Mouse (Mus musculus) ES-Bruce4 (cell line): Measurements from ENCODE around the gene Taar8c. TPM values are rescaled to one million over a fixed set of nuclear protein-coding genes. Genes with fewer than 3 reads are reported as not detected.
"Not testable (repeated sequence)": the region's sequence is repeated elsewhere in the genome, so short reads cannot be mapped to it uniquely, and the experiment has no call there.

Experiments used
- H3K27ac ChIP-seq: 2 replicates; pipeline ENCODE4 v1.5.1; 2012; ENCODE audit warnings: low read length, inconsistent platforms; ENCODE audit not compliant: insufficient read depth
- H3K27me3 ChIP-seq: 2 replicates; pipeline ENCODE4 v1.6.1; 2012; ENCODE audit warnings: mild to moderate bottlenecking, low read length, inconsistent platforms; ENCODE audit not compliant: control insufficient read depth, poor library complexity, insufficient read depth, severe bottlenecking
- H3K36me3 ChIP-seq: 2 replicates; pipeline ENCODE4 v1.6.1; 2012; ENCODE audit warnings: inconsistent platforms, mild to moderate bottlenecking, low read length, moderate library complexity; ENCODE audit not compliant: control insufficient read depth, poor library complexity, insufficient read depth, severe bottlenecking
- H3K4me1 ChIP-seq: one replicate; pipeline ENCODE4 v1.8.1; 2011; ENCODE audit warnings: low read length; ENCODE audit not compliant: control insufficient read depth, insufficient read depth
- H3K4me3 ChIP-seq: 2 replicates; pipeline ENCODE4 v1.5.1; 2011; ENCODE audit warnings: low read depth, mild to moderate bottlenecking, low read length
- H3K9ac ChIP-seq: 2 replicates; pipeline ENCODE4 v1.6.1; 2012; ENCODE audit warnings: low read depth, mild to moderate bottlenecking, inconsistent platforms; ENCODE audit not compliant: poor library complexity, severe bottlenecking
- H3K9me3 ChIP-seq: replicated peaks from 2 replicates; pipeline ENCODE4 v1.6.1; 2012; ENCODE audit warnings: mild to moderate bottlenecking, low read length, inconsistent platforms; ENCODE audit not compliant: control insufficient read depth, poor library complexity, insufficient read depth, severe bottlenecking
- CTCF ChIP-seq: IDR thresholded peaks from one replicate; pipeline ENCODE4 v1.8.1; 2011; ENCODE audit warnings: low read depth, low read length
- EP300 ChIP-seq: IDR thresholded peaks from 2 replicates; pipeline ENCODE4 v1.6.1; 2011; ENCODE audit warnings: low read depth, low read length; ENCODE audit not compliant: insufficient read depth
- POLR2A ChIP-seq: IDR thresholded peaks from one replicate; pipeline ENCODE4 v1.8.1; 2011; ENCODE audit warnings: low read length; ENCODE audit not compliant: insufficient read depth
- polyA plus RNA-seq: library from polyadenylated mRNA; stranded (reverse); fragments of >200 nt; gene quantifications from 2 replicates; pipeline ENCODE4 v1.2.4, GENCODE M21; 2011; ENCODE audit warnings: low read depth; ENCODE audit not compliant: missing spikeins, insufficient read depth, insufficient read length

Gene Taar8c
- polyA plus RNA-seq: not detected in 2 replicates

GRCm38 (mm10) chr10:24101812-24102211, at the start of gene Taar8c:
Gene Taar8c (minus strand): TSS chr10:24101912.
- not testable (repeated sequence) for H3K36me3 ChIP-seq, H3K27ac ChIP-seq, H3K4me3 ChIP-seq

GRCm38 (mm10) chr10:24150086-24150485, 48.4 kb upstream of the Taar8c start:
- Histone ChIP-seq H3K4me3 (no peak overlapping the region), H3K27ac (no peak overlapping the region), H3K36me3 (no peaks in the 10 kb centered on the region), H3K9me3 (no peaks in the 10 kb centered on the region), H3K27me3 (no peaks in the 10 kb centered on the region), H3K4me1 (no peaks in the 10 kb centered on the region), H3K9ac (no peak overlapping the region)
- TF ChIP-seq EP300 (no peak), CTCF (no peak), POLR2A (no peak)

More at GRCm38 (mm10) chr10:24101812-24102211, at the start of gene Taar8c:
- not testable (repeated sequence) for H3K27me3 ChIP-seq, H3K9ac ChIP-seq, H3K4me1 ChIP-seq, H3K9me3 ChIP-seq

DNA sequence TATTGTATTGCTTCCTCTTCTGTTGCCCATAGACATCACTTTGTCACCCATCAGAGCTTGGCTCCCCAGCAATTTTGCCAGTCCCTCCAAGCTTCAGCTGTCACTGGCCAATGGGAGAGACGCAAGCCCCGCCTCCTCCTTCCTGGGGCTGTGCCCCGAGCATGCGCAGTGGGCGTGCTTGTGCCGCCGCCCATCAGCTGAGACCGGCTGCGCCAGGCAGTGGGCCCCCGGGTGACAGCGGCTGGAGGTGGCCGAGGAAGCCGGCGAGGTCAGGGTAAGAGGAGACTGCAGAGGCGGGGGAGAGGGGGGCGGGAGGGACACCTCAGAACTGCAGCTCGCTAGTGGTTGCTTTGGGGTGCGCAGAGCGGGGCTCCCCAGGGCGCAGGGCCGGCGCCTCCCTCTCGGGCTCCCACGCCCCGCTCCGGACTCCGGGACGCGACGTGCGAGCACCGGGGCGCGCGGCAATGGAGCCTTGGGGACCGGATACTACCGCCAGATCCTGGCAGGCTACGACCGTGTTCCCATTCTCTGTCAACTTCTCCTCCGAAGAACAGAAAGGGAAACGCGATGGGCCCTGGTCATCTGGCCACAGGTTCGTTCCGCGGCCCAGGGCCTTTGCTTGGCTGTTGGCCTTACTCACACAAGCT, 47.5 kb upstream of the Taar8c start, which contains the start of gene Stx7:
Gene Stx7, plus strand, starts transcription at position 168 of the 647 bp plus-strand sequence.
- TF ChIP-seq POLR2A: no peak
- TF ChIP-seq CTCF: no peak
- no peak for TF ChIP-seq EP300
- peak within 1 kb of the TSS; percentile 80 for H3K9ac ChIP-seq
- H3K27me3 ChIP-seq: no peaks in the 10 kb centered on the region
- no peaks in the 10 kb centered on the region for H3K9me3 ChIP-seq
- peak within 1 kb of the TSS; percentile 87 for H3K4me3 ChIP-seq
- no peaks in the 10 kb centered on the region for H3K36me3 ChIP-seq
- no peaks in the 10 kb centered on the region for H3K4me1 ChIP-seq
- H3K27ac ChIP-seq: no peak within 1 kb of the TSS

GRCm38 (mm10) chr10:24142735-24143134, 41.0 kb upstream of the Taar8c start:
- Histone ChIP-seq H3K4me3 (no peak overlapping the region), H3K27ac (no peak overlapping the region), H3K9me3 (no peaks in the 10 kb centered on the region), H3K9ac (no peak overlapping the region), H3K36me3 (no peaks in the 10 kb centered on the region), H3K4me1 (no peaks in the 10 kb centered on the region), H3K27me3 (no peaks in the 10 kb centered on the region)
- no peak for TF ChIP-seq POLR2A

DNA sequence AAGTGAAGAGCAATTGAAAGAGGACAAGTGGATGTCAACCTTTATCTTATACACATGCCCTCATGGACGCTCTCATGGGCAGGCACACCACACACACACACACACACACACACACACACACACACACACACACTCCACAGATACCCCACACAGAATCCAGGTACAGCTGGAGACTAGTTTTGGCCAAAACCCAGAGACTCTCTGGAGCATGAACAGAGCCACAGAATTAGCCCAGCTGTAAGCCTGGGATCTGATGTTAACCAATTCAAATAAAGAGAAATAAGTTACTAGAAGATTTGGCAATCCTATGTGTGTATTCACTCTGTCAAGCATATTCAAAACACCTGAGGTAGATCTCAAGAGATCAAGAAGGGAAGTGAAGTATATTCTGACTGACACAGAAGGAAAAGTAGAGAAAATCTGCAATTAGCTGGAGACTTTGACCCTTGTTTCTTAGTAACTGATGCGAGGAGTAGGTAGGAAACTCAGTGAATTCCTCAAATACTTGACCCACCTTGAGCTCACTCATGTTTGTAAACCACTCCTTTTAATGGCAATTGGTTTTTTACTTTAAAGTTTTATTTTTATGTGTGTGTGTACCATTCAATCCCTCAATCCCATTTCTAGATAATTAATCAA, 37.0 kb upstream of the Taar8c start:
- Histone ChIP-seq H3K4me1 (no peaks in the 10 kb centered on the region), H3K27ac (no peak overlapping the region), H3K4me3 (no peak overlapping the region), H3K27me3 (no peaks in the 10 kb centered on the region), H3K36me3 (no peaks in the 10 kb centered on the region), H3K9ac (no peak overlapping the region), H3K9me3 (no peaks in the 10 kb centered on the region)
- TF ChIP-seq EP300: no peak
- no peak for TF ChIP-seq CTCF
- TF ChIP-seq POLR2A: no peak

DNA sequence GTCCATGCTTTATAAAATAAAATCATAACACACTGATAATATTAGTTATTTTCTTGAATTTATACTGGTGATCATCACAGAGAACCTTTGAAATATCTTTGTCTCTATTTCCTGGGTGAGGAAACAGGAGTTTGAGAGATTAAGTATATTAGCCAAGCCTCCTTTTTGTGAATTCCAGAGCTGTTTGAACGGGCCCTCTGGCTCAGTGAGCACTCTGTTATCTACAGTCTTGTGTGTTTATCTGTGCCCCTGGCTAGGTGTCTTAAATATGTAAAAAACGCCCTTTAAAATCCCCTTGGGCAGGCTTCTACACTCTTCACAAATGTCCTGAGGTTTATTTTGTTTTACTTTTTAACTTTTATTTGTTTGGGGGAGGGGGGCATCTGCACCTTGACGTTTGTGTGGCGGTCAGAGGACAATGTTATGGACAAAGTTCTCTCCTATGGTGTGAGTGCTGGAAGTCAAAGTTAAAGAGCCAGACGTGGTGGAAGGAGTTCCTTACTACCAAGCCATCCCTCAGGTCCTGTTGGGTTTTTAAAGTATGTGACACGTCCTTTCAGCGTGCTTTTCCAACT, 32.4 kb upstream of the Taar8c start:
- no peaks in the 10 kb centered on the region for H3K4me1 ChIP-seq
- no peak overlapping the region for H3K9ac ChIP-seq
- no peak overlapping the region for H3K4me3 ChIP-seq
- no peak overlapping the region for H3K27ac ChIP-seq
- TF ChIP-seq POLR2A: no peak
- TF ChIP-seq CTCF: no peak
- TF ChIP-seq EP300: no peak
- H3K27me3 ChIP-seq: no peaks in the 10 kb centered on the region
- no peaks in the 10 kb centered on the region for H3K9me3 ChIP-seq
- no peaks in the 10 kb centered on the region for H3K36me3 ChIP-seq
